Mouse (Mus musculus) CH12.LX (cell line): ENCODE measurements around the gene C3. TPM values are rescaled to one million over a fixed set of nuclear protein-coding genes. Genes with fewer than 3 reads are reported as not detected.

Experiments used
- DNase-seq: peaks from one replicate; pipeline ENCODE4 v3.0.0-alpha.2; 2013; ENCODE audit errors: extremely low read depth
- H3K27ac ChIP-seq: 2 replicates; pipeline ENCODE4 v1.5.1; 2012; ENCODE audit warnings: low read depth, mild to moderate bottlenecking, control low read depth, moderate library complexity; ENCODE audit not compliant: insufficient read depth
- H3K27me3 ChIP-seq: replicated peaks from 2 replicates; pipeline ENCODE3; 2012; ENCODE audit warnings: inconsistent platforms
- H3K36me3 ChIP-seq, 2 experiments: replicated peaks in 1 of 2; 2 replicates each; pipeline versions ENCODE3 to v1.6.1; 2012; ENCODE audit warnings: inconsistent platforms in 1 of 2, low read length in 1 of 2, mild to moderate bottlenecking in 1 of 2, mixed read lengths in 1 of 2, moderate library complexity in 1 of 2; ENCODE audit not compliant: control insufficient read depth in 1 of 2, insufficient read depth in 1 of 2
- H3K4me1 ChIP-seq, 2 experiments: 2 replicates each; pipeline ENCODE4 v1.6.1; 2012; ENCODE audit warnings: inconsistent platforms in 1 of 2, moderate library complexity in 1 of 2; ENCODE audit not compliant: insufficient read depth in 2 of 2, control insufficient read depth in 1 of 2
- H3K4me2 ChIP-seq: 2 replicates; pipeline ENCODE4 v1.6.1; 2012; ENCODE audit warnings: low read depth, mild to moderate bottlenecking, control low read depth; ENCODE audit not compliant: poor library complexity, insufficient read depth, severe bottlenecking
- H3K4me3 ChIP-seq, 3 experiments: fragments of 150-350 bp in 1 of 3; sonication (generic) in 1 of 3; replicated peaks in 1 of 3; 2 replicates each; pipeline versions ENCODE3 to v1.5.1; 2011 to 2012; ENCODE audit warnings: low read depth in 2 of 3, low read length in 2 of 3, mild to moderate bottlenecking in 2 of 3, moderate library complexity in 2 of 3, control low read depth in 1 of 3, improper control_type of control experiment in 1 of 3, inconsistent platforms in 1 of 3, mixed read lengths in 1 of 3; ENCODE audit not compliant: poor library complexity in 1 of 3
- H3K79me2 ChIP-seq: replicated peaks from 2 replicates; pipeline ENCODE4 v1.6.1; 2012; ENCODE audit warnings: mild to moderate bottlenecking, moderate library complexity; ENCODE audit not compliant: control insufficient read depth, poor library complexity, insufficient read depth, severe bottlenecking; ENCODE audit errors: extremely low read depth
- H3K9ac ChIP-seq: 2 replicates; pipeline ENCODE4 v1.6.1; 2012; ENCODE audit warnings: low read depth, mild to moderate bottlenecking, control low read depth, moderate library complexity; ENCODE audit not compliant: insufficient read depth
- H3K9me3 ChIP-seq: replicated peaks from 2 replicates; pipeline ENCODE3; 2012; ENCODE audit warnings: low read length, inconsistent platforms, mixed read lengths
- BHLHE40 ChIP-seq: IDR thresholded peaks from 2 replicates; pipeline ENCODE4 v1.6.1; 2011; ENCODE audit warnings: mild to moderate bottlenecking, low read depth, low read length, improper control_type of control experiment
- CTCF ChIP-seq, 2 experiments: IDR thresholded peaks in 1 of 2; conservative IDR thresholded peaks in 1 of 2; 2 replicates each; pipeline ENCODE4 v1.5.1; 2011 to 2012; ENCODE audit warnings: low read depth in 2 of 2, low read length in 2 of 2, improper control_type of control experiment in 1 of 2, inconsistent platforms in 1 of 2, mild to moderate bottlenecking in 1 of 2, moderate library complexity in 1 of 2
- ELF1 ChIP-seq: IDR thresholded peaks from 2 replicates; pipeline ENCODE4 v1.6.1; 2014; ENCODE audit warnings: low read depth, mild to moderate bottlenecking, inconsistent platforms, low read length, improper control_type of control experiment
- EP300 ChIP-seq: IDR thresholded peaks from 2 replicates; pipeline ENCODE4 v1.6.1; 2011; ENCODE audit warnings: low read length, improper control_type of control experiment
- IRF4 ChIP-seq: IDR thresholded peaks from 2 replicates; pipeline ENCODE4 v1.6.1; 2014; ENCODE audit warnings: low read depth, mild to moderate bottlenecking, inconsistent platforms, low read length, improper control_type of control experiment
- JUN ChIP-seq: IDR thresholded peaks from 2 replicates; pipeline ENCODE4 v1.6.1; 2011; ENCODE audit warnings: low read depth, mild to moderate bottlenecking, low read length, improper control_type of control experiment, moderate library complexity; ENCODE audit not compliant: insufficient read depth
- KAT2A ChIP-seq: IDR thresholded peaks from 2 replicates; pipeline ENCODE4 v1.6.1; 2012; ENCODE audit warnings: low read length, improper control_type of control experiment, inconsistent platforms; ENCODE audit not compliant: insufficient replicate concordance
- NELFE ChIP-seq: IDR thresholded peaks from 2 replicates; pipeline ENCODE4 v1.6.1; 2011; ENCODE audit warnings: low read depth, low read length, improper control_type of control experiment
- PAX5 ChIP-seq: IDR thresholded peaks from 2 replicates; pipeline ENCODE4 v1.6.1; 2012; ENCODE audit warnings: low read length, inconsistent platforms, mixed read lengths
- POLR2A ChIP-seq: IDR thresholded peaks from 2 replicates; pipeline ENCODE4 v1.6.1; 2011; ENCODE audit warnings: low read depth, mild to moderate bottlenecking, improper control_type of control experiment, low read length
- POLR2AphosphoS2 ChIP-seq: IDR thresholded peaks from 2 replicates; pipeline ENCODE4 v1.6.1; 2011; ENCODE audit warnings: low read depth, low read length, improper control_type of control experiment
- RAD21 ChIP-seq: IDR thresholded peaks from 2 replicates; pipeline ENCODE4 v1.6.1; 2011; ENCODE audit warnings: low read depth, mild to moderate bottlenecking, low read length, improper control_type of control experiment, moderate library complexity
- RCOR1 ChIP-seq: conservative IDR thresholded peaks from 2 replicates; pipeline ENCODE4 v1.6.1; 2012; ENCODE audit warnings: low read depth, mild to moderate bottlenecking, inconsistent platforms, low read length, improper control_type of control experiment
- SIN3A ChIP-seq: IDR thresholded peaks from 2 replicates; pipeline ENCODE4 v1.6.1; 2012; ENCODE audit warnings: low read length, improper control_type of control experiment, inconsistent platforms
- SMC3 ChIP-seq: IDR thresholded peaks from 2 replicates; pipeline ENCODE4 v1.6.1; 2011; ENCODE audit warnings: low read depth, low read length, improper control_type of control experiment
- USF2 ChIP-seq: conservative IDR thresholded peaks from 2 replicates; pipeline ENCODE4 v1.6.1; 2011; ENCODE audit warnings: low read depth, low read length, improper control_type of control experiment
- dilution Hi-C: fragments of 300-500 bp; cut with MboI; formaldehyde crosslinking; loops from 2 replicates; pipeline ENCODE4 v1.14.3; 2020; ENCODE audit warnings: low sequenced_read_pairs; ENCODE audit not compliant: extremely low pct_unique_long_range_greater_than_20kb, extremely low pct_ligation_motif_present
- in situ Hi-C: fragments of 300-500 bp; cut with MboI; formaldehyde crosslinking; loops from 3 replicates; pipeline ENCODE4 v1.14.3; 2019; ENCODE audit warnings: low sequenced_read_pairs, low pct_ligation_motif_present, low pct_unique_long_range_greater_than_20kb, mixed read lengths
- polyA plus RNA-seq: library from polyadenylated mRNA; unstranded; fragments of >175 nt; gene quantifications from 2 replicates; pipeline ENCODE4 v1.2.1, GENCODE M21; 2012; ENCODE audit warnings: low read depth; ENCODE audit not compliant: insufficient read length
- total RNA-seq, 2 experiments: library from RNA; depleted of rRNA; stranded (reverse); fragments of 300-350 nt in 1 of 2; fragments of >200 nt in 1 of 2; gene quantifications; 2 replicates each; pipeline ENCODE4 v1.2.3; 2012 to 2014

C3 gene
- total and polyA plus RNA-seq, 3 experiments: 1.2 to 5.4 (median 3.9) TPM

- Histone ChIP-seq H3K27ac (no peak overlapping the region), H3K9me3 (no peaks in the 10 kb centered on the region), H3K4me1 (peaks cover 6 to 17% of the 10 kb centered on the region in 2 experiments), H3K79me2 (no peaks in the 10 kb centered on the region), H3K4me3 (no peak overlapping the region), H3K9ac (no peak overlapping the region), H3K27me3 (peaks cover 2% of the 10 kb centered on the region), H3K36me3 (no peaks in the 10 kb centered on the region), H3K4me2 (no peak overlapping the region)
- no peak for DNase-seq
- in situ Hi-C loops: loop anchor here (10.0 kb wide), 1 partner anchor 215 kb away; the partner anchor contains the start of genes Alkbh7 and Clpp
- TF ChIP-seq BHLHE40 (peak; percentile 43; the same call in 1 of the 2 replicates), NELFE (0 out of 2 replicates have a peak, but pooled peaks have one; percentile 38), IRF4 (no peak), JUN (no peak), RCOR1 (no peak), CTCF (conservative IDR thresholded peaks at IDR 0.05 in 1 of 2, IDR thresholded peaks at IDR 0.05 in 1 of 2; ENCODE audit: low read depth in 2 of 2, low read length in 2 of 2) (peak; percentile 13 to 78; a peak in 3 of 4 replicates), SIN3A (0 out of 2 replicates have a peak, but pooled peaks have one; percentile 28), KAT2A (no peak), SMC3 (peak; percentile 87), USF2 (no peak), RAD21 (peak; percentile 74)
- dilution Hi-C loops: no loop called here
Observed at GRCm38 (mm10) chr17:57209330-57209729, 18.6 kb downstream of the C3 start.

GRCm38 (mm10) chr17:57207938-57208337, 20.0 kb downstream of the C3 start:
- H3K9me3 ChIP-seq: no peaks in the 10 kb centered on the region
- no peak for TF ChIP-seq ELF1
- no peak for TF ChIP-seq EP300
- TF ChIP-seq POLR2AphosphoS2: no peak
- no peak for TF ChIP-seq PAX5
- TF ChIP-seq RAD21: no peak
- no peak for TF ChIP-seq POLR2A
- TF ChIP-seq, all 38 proteins: peak for 0
- Histone ChIP-seq H3K4me1 (peaks cover 8 to 23% of the 10 kb centered on the region in 2 experiments), H3K4me3 (no peak overlapping the region), H3K27me3 (peaks cover 2% of the 10 kb centered on the region), H3K9ac (no peak overlapping the region), H3K27ac (no peak overlapping the region), H3K4me2 (no peak overlapping the region), H3K79me2 (no peaks in the 10 kb centered on the region), H3K36me3 (no peaks in the 10 kb centered on the region)
- no peak for DNase-seq
- dilution Hi-C loops (no loop called here), in situ Hi-C loops (loop anchor here (10.0 kb wide), 1 partner anchor 213 kb away; the partner anchor contains the start of genes Alkbh7 and Clpp)
